Mouse (Mus musculus): ENCODE results near the gene Gsto2.
A peak's percentile ranks its signal among the peaks of the same experiment; 100 is the strongest.

The Gsto2 gene

GRCm38 (mm10) chr19:47919126-47919965 lies 54.0 kb downstream of the Gsto2 start, which contains the start of the genes Cfap43 and Itprip:
TSS of gene Cfap43 (minus strand) at chr19:47919287.
TSS of gene Itprip (minus strand) at chr19:47919299.
- peak; percentile 93 for DNase-seq (ENCODE audit: inconsistent ontology term)

- DNase-seq (ENCODE audit: inconsistent ontology term) = peak; percentile 70
Observed at GRCm38 (mm10) chr19:47919966-47920375, 54.6 kb downstream of the Gsto2 start.

DNA sequence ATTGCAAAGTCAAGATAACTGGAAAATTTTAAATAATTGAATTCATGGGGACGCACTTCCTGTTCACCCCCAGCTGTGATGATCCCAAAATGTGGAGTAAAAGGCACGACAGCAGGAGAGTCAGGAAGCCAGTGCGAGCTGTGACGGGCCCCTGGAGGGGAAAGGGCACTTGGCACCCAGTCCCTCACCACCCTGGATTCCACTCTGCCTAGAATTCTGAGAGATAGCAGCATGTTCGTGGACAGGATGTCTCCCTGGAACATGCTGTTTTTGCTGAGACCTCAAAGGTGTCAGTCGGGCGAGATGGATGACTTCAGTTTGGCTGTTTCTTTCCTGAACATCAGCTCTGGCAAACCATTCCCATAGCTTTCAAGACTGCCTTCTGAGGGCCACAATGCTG lies 60.5 kb downstream of the Gsto2 start:
- no peak for DNase-seq (ENCODE audit: inconsistent ontology term)

DNA sequence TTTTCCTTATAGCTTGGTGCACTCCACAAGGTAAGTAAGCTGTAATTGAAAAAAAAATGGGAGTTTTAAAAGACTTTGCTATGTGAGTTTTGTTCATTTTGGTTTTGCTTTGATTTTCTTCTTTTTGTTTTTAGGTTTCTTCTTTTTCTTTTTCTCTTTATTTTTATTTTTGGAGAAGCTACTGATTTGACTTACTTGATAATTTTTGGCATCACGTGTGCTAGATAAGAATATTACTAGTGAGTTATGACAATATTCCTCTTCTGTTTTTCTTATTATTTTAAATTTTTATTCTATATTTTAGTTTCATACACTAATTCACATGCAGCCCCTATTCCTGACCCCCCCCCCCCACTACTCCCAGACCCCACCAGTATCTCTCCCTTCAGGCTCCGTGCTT lies 61.7 kb downstream of the Gsto2 start:
- DNase-seq (ENCODE audit: inconsistent ontology term) = no peak

DNA sequence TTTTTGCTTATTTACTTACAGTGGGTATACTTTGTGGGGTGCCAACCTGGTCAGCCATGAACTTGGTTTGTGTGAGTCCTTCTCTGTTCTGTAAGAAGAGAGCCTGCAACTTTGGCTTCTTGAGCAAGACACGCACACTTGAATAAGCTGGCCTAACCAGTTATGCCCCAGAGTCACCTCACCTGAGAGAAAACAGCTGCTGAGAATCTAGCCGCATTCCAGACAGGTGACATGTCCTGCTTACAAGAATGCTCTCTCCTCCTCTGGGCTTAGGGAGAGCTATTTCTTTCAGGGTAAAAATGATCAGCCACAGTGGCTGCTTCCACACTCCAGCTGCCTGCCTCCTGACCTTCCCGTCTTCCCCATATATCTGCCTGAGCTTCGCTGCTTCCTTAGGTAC lies 63.7 kb downstream of the Gsto2 start:
- DNase-seq (ENCODE audit: inconsistent ontology term) = no peak

DNA sequence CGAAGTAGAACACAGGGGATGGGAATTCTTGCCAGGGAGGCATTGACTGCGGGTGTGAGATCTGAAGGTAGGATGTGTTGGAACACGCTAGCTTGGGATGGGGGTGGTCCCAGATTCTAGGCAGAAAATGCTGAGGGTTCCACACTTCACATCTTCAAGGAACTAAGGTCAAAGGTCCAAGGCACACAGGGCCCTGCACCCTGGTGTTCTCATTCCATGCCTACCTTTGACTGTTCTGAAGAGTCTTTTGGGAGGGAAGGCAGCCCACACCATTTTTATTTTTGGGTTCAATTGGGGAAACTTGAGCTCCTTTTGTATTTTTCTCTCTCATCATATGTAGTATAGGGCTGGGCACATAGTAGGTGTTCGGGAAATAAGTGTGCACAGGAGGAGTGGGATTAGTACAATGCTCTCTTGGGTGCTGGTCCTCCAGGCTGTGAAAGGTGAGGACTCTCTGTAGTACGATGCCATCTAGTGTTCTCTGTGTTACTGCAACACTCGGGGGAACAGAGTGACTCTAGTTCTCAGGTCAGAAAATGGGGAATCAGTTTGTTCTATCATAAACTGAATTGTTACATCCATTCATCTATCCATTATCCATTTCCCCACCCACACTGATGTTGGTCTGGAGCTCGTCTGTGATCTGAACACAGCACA lies 66.8 kb downstream of the Gsto2 start:
- peak; percentile 19 for DNase-seq (ENCODE audit: inconsistent ontology term)

DNA sequence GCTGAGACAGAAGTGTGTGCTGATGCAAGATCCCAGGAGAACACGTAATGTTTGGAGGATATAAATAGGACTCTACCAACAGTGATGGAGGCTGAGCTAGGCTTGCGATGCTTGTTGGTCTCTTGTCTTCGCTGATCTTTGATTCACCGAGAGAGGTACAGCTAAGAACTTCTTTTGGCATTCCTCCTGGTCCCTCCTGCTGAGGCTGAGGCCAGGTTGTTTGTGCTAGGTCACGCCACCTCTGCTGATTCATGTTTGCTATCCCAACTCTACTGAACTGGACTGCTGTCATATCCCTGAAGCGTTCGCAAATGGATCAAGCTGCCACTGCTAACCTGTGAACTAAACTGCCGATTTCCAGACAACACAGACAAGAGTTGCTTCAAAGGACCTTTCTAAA lies 68.8 kb downstream of the Gsto2 start:
- DNase-seq (ENCODE audit: inconsistent ontology term) = no peak

GRCm38 (mm10) chr19:47934636-47935238 lies 69.4 kb downstream of the Gsto2 start:
- no peak for DNase-seq (ENCODE audit: inconsistent ontology term)

DNA sequence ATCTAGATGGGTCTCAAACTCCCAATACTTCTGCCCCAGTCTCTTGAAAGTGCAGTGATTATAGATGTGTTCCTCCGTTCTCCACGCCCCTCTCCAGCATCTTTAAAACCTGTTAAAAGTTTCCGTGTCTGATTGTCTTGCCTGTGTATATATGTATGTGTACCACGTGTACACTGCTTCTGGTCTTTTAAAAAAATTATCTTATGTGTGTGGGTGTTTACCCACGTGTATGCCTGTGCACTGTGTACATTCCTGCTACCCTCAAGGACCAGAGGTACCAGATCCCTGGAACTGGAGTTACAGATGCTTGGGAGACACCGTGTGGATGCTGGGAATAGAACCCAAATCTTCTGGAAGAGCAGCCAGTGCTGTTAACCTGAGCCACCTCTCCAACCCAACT lies 70.2 kb downstream of the Gsto2 start:
- no peak for DNase-seq (ENCODE audit: inconsistent ontology term)

Data from Muller cell, postnatal 12 days (primary cell).